Mouse (Mus musculus): ENCODE data around the gene Grik5.

DNA sequence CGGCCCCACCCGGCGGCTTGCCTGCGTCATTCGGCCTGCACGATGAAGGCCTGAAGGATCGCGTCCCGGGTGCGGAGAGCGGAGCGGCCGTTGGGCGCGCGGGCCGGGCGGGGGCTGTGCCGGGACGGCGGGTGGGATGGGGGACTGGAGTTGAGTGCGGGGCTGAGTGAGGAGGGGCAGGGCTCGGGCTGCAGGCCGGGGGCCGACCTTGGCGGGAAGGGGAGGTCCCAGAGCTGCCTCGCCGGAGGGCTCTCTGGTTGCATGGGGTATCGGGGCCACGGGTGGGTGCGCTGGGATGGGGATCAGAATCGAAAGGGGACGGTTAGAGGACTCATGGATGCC is 5.2 kb upstream of the Grik5 start:
- TF ChIP-seq POLR2A (IDR thresholded peaks at IDR 0.05; ENCODE audit: borderline replicate concordance, low read depth, low read length), result no peak
- TF ChIP-seq CTCF (IDR thresholded peaks at IDR 0.05; ENCODE audit: low read depth, low read length), result no peak

Data from bone marrow macrophage, adult 2 months (primary cell).